Mouse (Mus musculus): Measurements from ENCODE around the gene Osm. TPM values are rescaled to one million over a fixed set of nuclear protein-coding genes. Genes with fewer than 3 reads are reported as not detected.

Gene Osm
- polyA plus RNA-seq, 1 experiment from 2014 or later, result 0.55 TPM

DNA sequence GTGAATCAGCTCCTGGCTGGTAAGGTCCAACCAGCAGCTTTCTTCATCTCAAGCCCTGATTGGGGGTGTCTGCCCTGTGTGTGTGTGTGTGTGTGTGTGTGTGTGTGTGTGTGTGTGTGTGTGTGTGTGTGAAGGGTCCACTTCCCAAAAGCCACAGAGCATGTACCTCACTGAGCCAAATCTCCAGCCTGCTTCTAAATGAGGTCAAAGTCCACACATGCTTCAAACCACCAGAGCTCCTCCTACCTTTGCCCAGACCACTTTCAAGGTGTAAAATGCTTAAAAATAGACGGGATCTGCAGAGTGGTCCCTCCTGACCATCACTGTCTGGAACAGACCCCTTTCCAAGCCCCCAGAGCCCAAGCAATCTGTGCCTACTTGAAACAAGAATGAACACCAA lies 27.1 kb downstream of the Osm start:
- WGBS (ENCODE audit: insufficient replicate concordance), result 24% methylated on average over 1 of the region's 1 CpGs
- no peak overlapping the region for H3K27ac ChIP-seq
- no peaks in the 10 kb centered on the region for H3K9me3 ChIP-seq (replicated peaks)
- no peak overlapping the region for H3K4me2 ChIP-seq
- H3K4me3 ChIP-seq, result no peak overlapping the region
- H3K4me1 ChIP-seq, result peaks cover 42% of the 10 kb centered on the region
- no peaks in the 10 kb centered on the region for H3K36me3 ChIP-seq
- ATAC-seq, result no peak
- H3K27me3 ChIP-seq (replicated peaks), result peaks cover 70% of the 10 kb centered on the region
- H3K9ac ChIP-seq, result no peak overlapping the region

DNA sequence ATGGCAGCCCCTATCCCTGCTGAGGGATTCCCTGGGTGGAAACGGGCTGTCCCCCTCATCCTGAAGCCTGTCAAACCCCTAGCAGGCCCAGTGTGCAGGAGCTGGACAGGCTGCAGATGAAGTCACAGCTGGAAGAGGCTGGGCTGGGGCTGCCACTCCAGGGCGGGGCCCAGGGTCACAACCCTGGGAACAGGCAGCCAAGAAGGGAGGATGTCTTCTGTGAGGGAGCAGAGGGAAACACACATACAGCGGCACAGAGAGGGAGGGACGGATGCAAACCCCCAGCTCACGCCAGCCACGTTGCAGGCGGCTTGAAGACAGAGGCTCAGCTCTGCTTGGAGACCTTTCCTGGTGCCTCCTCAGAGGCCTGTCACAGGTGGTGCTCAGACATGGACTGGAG lies 27.8 kb downstream of the Osm start:
- Histone ChIP-seq H3K9me3 (replicated peaks) (no peaks in the 10 kb centered on the region), H3K4me2 (no peak overlapping the region), H3K27ac (no peak overlapping the region), H3K36me3 (no peaks in the 10 kb centered on the region), H3K4me3 (no peak overlapping the region), H3K27me3 (replicated peaks) (peaks cover 78% of the 10 kb centered on the region), H3K9ac (no peak overlapping the region), H3K4me1 (peaks cover 37% of the 10 kb centered on the region)
- WGBS (ENCODE audit: insufficient replicate concordance), result 52% methylated on average over 7 of the region's 7 CpGs
- ATAC-seq, result no peak

DNA sequence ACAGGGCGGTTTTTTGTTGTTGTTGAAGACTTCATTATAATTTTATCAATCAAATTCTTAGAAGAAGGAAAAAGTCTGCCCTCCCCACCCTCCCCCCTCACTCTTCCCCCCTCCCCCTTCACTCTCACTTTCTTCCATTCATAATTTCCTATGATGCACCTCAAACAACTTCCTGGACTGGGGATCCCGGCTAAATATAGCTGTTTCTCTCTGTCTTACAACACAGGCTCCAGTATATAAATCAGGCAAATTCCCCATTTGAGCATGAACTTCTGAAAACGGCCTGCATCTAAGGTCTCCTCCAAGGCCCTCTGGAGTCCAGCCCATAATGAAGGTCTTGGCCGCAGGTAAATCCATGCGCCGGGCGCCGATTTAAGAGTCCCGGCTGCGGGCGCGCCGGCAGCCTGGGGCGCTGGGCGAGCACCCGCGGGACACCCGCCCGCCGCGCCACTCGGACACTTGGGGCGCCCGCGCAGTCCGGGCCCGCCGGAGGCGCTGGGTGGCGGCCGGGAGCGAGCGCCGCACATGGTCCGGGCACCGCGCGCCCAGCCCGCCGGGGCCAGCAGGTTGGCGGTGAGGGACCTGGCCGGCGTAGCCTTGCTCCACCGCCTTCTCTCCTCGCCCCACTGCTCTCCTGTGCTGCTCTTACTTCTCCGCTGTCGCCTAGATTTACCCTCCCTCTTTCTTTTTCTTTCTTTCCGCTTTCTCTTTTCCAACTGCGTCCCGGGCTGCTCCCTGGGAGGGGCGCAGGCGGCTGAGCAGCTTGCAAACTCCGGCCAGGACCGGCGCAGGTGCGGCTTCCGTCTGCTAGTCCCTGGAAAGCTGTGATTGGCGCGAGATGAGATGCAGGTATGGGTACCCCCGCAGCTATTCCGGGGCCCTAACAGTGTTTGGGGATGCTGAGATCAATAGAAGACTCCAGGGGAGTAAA lies 30.3 kb downstream of the Osm start:
- Histone ChIP-seq H3K4me1 (peaks cover 22% of the 10 kb centered on the region), H3K4me2 (peak overlapping the region; percentile 69), H3K27ac (no peak overlapping the region), H3K27me3 (replicated peaks) (peaks cover 96% of the 10 kb centered on the region), H3K36me3 (no peaks in the 10 kb centered on the region), H3K9me3 (replicated peaks) (no peaks in the 10 kb centered on the region), H3K9ac (no peak overlapping the region), H3K4me3 (peak overlapping the region; percentile 53)
- no peak for ATAC-seq
- WGBS (ENCODE audit: insufficient replicate concordance), result 2% methylated on average over 60 of the region's 61 CpGs

DNA sequence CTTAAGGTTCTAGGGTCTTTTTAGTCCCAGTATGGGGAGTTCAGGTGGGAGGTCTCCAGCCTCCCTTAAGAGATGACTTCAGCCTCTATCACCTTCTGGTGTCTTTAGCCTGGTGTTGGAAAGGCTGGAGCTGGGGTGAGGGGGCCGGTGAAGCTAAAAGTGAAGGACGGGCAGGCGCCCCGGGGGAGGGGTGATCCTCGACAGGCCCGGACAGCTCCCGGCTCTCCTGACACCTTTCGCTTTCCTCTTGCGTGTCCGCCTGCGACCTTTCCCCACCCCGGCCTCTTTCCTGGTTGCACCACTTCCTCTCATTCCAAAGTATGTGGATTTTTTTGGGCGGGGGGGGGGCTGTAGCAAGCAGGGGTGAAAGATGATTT lies 31.0 kb downstream of the Osm start:
- Histone ChIP-seq H3K4me3 (peak overlapping the region; percentile 53), H3K9ac (no peak overlapping the region), H3K9me3 (replicated peaks) (no peaks in the 10 kb centered on the region), H3K27me3 (replicated peaks) (peaks cover 98% of the 10 kb centered on the region), H3K36me3 (no peaks in the 10 kb centered on the region), H3K4me2 (peak overlapping the region; percentile 69), H3K27ac (no peak overlapping the region), H3K4me1 (peaks cover 18% of the 10 kb centered on the region)
- no peak for ATAC-seq
- WGBS (ENCODE audit: insufficient replicate concordance), result 4% methylated on average over 13 of the region's 13 CpGs

DNA sequence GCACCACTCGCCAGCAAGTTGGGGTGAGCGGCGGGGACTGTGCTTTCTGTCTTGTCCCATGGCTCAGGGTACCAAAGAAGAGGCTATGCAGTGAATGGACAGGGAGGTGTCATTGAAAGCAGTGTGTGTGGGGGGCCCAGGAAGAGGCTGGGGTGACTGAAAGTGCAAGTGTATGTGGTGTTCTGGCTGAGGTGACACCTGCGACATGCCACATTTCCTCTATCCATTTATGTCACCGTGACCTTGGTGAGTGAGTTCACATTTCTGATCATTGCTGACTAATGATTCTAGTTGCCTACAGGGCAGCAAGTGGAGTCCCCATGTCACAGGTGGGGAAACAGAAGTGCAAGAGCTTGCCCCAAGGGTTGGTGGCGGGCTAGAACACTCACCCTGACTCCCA lies 32.3 kb downstream of the Osm start:
- Histone ChIP-seq H3K27me3 (replicated peaks) (peaks cover 95% of the 10 kb centered on the region), H3K36me3 (no peaks in the 10 kb centered on the region), H3K9ac (no peak overlapping the region), H3K27ac (no peak overlapping the region), H3K4me2 (no peak overlapping the region), H3K4me3 (no peak overlapping the region), H3K9me3 (replicated peaks) (no peaks in the 10 kb centered on the region), H3K4me1 (peaks cover 9% of the 10 kb centered on the region)
- WGBS (ENCODE audit: insufficient replicate concordance), result 65% methylated on average over 6 of the region's 6 CpGs
- ATAC-seq, result no peak

DNA sequence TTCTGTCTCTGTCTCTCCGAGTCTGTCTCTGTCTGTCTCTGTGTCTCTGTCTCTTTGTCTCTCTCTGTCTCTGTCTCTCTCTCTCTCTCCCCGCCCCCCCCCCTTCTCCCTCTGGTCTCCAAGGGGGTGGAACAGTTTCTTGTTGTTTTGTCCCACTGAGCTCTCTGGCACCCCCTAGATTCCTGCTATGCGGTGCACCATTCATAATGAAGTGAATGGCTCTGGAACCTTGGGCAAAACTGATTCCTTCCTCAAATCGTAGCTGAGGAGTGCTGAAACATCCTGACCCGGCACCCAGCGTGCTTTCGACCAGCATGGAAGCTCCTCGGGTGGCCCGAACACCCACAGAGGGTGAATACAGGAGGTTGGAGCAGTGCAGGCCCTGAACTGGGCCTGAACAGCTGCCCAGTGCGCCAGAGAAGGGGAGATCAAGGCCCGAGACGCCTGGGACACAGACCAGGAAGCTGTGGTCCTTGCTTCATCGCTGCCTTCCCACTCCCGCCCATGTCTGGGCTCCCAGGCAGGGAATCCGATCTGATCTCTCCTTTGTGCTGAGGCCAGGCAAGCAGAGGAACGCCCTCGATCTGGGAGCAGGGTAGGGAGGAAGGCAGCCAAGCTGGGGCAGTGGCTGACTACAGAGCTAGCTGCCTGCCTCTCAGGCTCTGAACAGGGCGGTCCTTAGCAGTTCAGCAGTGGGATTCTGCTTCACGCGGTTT lies 34.7 kb downstream of the Osm start:
- H3K9ac ChIP-seq, result no peak overlapping the region
- no peaks in the 10 kb centered on the region for H3K9me3 ChIP-seq (replicated peaks)
- H3K4me3 ChIP-seq, result no peak overlapping the region
- peaks cover 88% of the 10 kb centered on the region for H3K27me3 ChIP-seq (replicated peaks)
- WGBS (ENCODE audit: insufficient replicate concordance), result 23% methylated on average over 19 of the region's 20 CpGs
- H3K27ac ChIP-seq, result no peak overlapping the region
- peaks cover 9% of the 10 kb centered on the region for H3K4me1 ChIP-seq
- ATAC-seq, result no peak
- H3K4me2 ChIP-seq, result no peak overlapping the region
- H3K36me3 ChIP-seq, result no peaks in the 10 kb centered on the region

DNA sequence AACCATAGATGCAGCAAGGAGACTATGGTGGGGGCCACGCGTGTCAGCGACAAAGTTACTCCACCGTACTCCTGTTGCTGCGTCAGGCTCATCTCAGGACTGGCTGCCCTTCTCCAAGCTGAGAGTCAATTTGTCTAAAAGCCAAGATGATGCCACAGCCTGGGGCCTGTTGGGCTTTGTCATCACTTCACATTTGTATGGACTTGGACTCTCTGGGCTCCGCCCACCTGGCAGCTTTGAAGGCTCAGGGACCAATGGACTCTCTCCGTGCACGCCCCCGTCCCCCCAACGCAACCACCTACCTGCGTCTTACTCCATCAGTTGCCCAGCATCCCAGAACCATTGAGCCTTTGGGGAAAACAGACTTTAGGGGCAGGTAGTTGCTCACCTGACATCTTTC lies 35.3 kb downstream of the Osm start:
- no peak for ATAC-seq
- peaks cover 87% of the 10 kb centered on the region for H3K27me3 ChIP-seq (replicated peaks)
- H3K4me1 ChIP-seq, result 0 out of 2 replicates have a peak, but pooled peaks cover 5% of the 10 kb centered on the region
- H3K36me3 ChIP-seq, result no peaks in the 10 kb centered on the region
- WGBS (ENCODE audit: insufficient replicate concordance), result 62% methylated on average over 11 of the region's 11 CpGs
- H3K27ac ChIP-seq, result no peak overlapping the region
- no peak overlapping the region for H3K4me3 ChIP-seq
- H3K9ac ChIP-seq, result no peak overlapping the region
- H3K9me3 ChIP-seq (replicated peaks), result no peaks in the 10 kb centered on the region
- no peak overlapping the region for H3K4me2 ChIP-seq

DNA sequence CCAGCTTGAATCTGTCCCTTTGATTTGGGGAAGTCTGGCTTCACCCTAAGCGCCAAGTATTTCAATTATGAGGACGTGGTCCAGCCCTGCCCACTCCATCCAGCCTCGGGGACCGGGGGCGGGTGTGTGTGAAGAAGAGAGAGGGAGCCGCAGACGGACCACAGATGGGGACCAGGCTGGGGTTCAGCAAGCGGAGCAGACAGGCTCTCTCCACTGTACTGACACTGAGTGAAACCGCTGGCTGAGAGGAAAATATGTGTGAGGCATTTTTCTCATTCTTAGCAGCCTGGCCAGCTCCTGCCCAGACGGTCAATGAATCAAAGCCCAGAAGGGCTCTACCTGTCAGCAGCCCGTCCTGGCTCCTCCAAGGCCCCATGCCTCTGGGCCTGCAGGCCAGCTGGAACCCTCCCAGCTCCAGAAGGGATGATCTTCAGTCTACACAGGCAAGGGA lies 40.2 kb downstream of the Osm start:
- no peak for ATAC-seq
- Histone ChIP-seq H3K9ac (no peak overlapping the region), H3K9me3 (replicated peaks) (no peaks in the 10 kb centered on the region), H3K27me3 (replicated peaks) (peaks cover 51% of the 10 kb centered on the region), H3K4me3 (no peak overlapping the region), H3K27ac (no peak overlapping the region), H3K4me2 (no peak overlapping the region), H3K36me3 (no peaks in the 10 kb centered on the region), H3K4me1 (no peaks in the 10 kb centered on the region)
- 62% methylated on average over 11 of the region's 11 CpGs for WGBS (ENCODE audit: insufficient replicate concordance)

DNA sequence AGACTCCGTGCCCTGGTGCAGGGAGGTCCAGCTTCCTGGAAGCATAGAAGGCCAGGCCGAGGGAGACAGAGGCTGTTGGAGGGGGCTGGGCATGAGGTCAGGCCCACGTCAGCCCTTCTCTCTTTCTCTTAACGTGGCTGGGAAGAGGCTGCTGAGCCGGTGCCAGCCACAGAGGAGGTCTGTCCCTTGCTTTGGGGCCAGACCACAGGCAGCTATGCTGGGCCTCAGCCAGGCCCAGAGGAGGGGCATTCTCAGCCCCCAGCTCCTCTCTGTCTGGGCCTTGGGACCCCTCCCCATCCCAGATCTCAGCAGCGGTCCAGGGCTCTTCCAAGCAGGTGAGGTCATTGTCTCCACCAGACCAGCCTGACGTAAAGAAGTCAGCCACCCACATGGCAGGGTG lies 43.7 kb downstream of the Osm start:
- Histone ChIP-seq H3K9me3 (replicated peaks) (no peaks in the 10 kb centered on the region), H3K4me1 (no peaks in the 10 kb centered on the region), H3K4me2 (no peak overlapping the region), H3K9ac (no peak overlapping the region), H3K27me3 (replicated peaks) (peaks cover 31% of the 10 kb centered on the region; the same call in 1 of the 2 replicates), H3K4me3 (no peak overlapping the region), H3K27ac (no peak overlapping the region), H3K36me3 (no peaks in the 10 kb centered on the region)
- ATAC-seq, result no peak
- 59% methylated on average over 7 of the region's 7 CpGs for WGBS (ENCODE audit: insufficient replicate concordance)

DNA sequence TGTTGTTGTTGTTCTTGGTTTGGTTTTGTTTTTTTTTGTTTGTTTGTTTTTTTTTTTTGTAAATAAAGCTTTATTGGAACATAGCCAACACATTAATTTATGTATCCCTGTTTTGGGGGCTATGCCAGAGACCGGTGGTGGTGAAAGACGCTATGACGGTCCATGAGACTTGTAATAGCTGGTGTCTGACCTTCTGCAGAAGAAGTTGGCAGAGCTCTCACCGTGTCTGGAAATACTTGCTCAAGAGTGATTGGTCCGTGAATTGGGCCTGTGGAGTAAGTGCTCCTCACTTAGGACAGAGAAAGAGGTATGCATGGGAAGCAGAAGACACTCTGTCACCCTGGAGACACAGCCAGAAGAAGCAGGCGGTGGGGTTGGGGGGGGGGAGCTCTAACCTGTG lies 45.6 kb downstream of the Osm start:
- Histone ChIP-seq H3K4me2 (no peak overlapping the region), H3K36me3 (no peaks in the 10 kb centered on the region), H3K4me3 (no peak overlapping the region), H3K4me1 (peaks cover 9% of the 10 kb centered on the region), H3K27me3 (replicated peaks) (peaks cover 21% of the 10 kb centered on the region; the same call in 1 of the 2 replicates), H3K27ac (no peak overlapping the region), H3K9ac (no peak overlapping the region), H3K9me3 (replicated peaks) (no peaks in the 10 kb centered on the region)
- WGBS (ENCODE audit: insufficient replicate concordance), result 74% methylated on average over 6 of the region's 6 CpGs
- no peak for ATAC-seq

DNA sequence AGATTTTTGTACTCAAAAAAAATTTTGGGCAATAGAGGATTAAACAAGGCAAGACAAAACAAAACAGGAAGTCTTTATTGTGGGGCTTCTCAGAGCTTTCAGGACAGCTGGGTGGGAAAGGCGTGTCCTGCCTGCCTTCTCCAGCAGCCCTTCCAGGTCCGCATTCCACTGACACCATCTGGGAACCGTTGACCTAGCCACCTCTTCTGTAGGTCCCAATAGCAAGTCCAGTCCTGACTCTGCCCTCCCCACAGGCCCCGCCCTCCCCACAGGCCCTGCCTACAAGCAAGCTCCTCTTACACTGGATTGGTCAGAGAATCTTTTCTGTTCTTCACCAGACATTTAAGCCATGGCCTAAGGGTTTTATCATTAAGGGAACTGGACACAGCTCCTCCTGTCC lies 47.4 kb downstream of the Osm start:
- ATAC-seq, result peak; percentile 27; the same call in 1 of the 2 replicates
- H3K9ac ChIP-seq, result no peak overlapping the region
- H3K4me3 ChIP-seq, result no peak overlapping the region
- H3K27me3 ChIP-seq (replicated peaks), result peaks cover 20% of the 10 kb centered on the region
- 16% methylated on average over 4 of the region's 4 CpGs for WGBS (ENCODE audit: insufficient replicate concordance)
- no peak overlapping the region for H3K27ac ChIP-seq
- H3K36me3 ChIP-seq, result no peaks in the 10 kb centered on the region
- H3K9me3 ChIP-seq (replicated peaks), result no peaks in the 10 kb centered on the region
- peaks cover 9% of the 10 kb centered on the region for H3K4me1 ChIP-seq
- no peak overlapping the region for H3K4me2 ChIP-seq

DNA sequence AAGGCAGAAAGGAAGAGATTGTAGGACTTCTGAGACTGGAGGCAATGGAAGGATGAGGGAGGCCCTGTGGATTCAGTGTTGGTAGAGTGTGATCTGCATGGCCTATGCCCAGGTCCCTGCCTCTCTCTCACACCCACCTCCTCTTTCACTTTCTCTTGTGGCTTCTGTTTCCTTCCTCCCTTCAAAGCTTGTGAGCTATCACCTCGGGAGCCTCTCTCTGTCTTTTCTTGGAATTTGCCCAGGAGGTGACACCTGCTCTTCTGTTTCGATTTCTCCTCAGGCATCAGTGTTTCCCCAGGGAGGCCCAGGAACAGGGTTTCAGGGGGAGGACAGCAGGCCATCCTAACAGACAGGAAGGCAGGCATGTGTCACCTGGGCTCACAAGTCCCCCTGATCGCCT lies 53.1 kb downstream of the Osm start:
- Histone ChIP-seq H3K4me1 (peaks cover 34% of the 10 kb centered on the region), H3K27ac (no peak overlapping the region), H3K4me2 (no peak overlapping the region), H3K9me3 (replicated peaks) (no peaks in the 10 kb centered on the region), H3K9ac (no peak overlapping the region), H3K4me3 (no peak overlapping the region), H3K27me3 (replicated peaks) (peaks cover 31% of the 10 kb centered on the region), H3K36me3 (no peaks in the 10 kb centered on the region)
- 40% methylated on average over 3 of the region's 3 CpGs for WGBS (ENCODE audit: insufficient replicate concordance)
- ATAC-seq, result no peak

Data from liver, embryonic 12.5 days (tissue).